Mouse (Mus musculus) lung, embryonic 16.5 days (tissue): Measurements from ENCODE around the gene Slco1c1. TPM values are rescaled to one million over a fixed set of nuclear protein-coding genes. Genes with fewer than 3 reads are reported as not detected.

Experiments
- ATAC-seq: fragments of 200-750 bp; cut with Nextera tagmentation; 2 replicates; pipeline ENCODE4 v1.8.0; 2017; ENCODE audit warnings: low read depth, mild to moderate bottlenecking, moderate library complexity
- H3K27ac ChIP-seq: fragments of 300-500 bp; sonication (generic); 2 replicates; pipeline ENCODE4 v1.5.1; 2014; ENCODE audit warnings: mild to moderate bottlenecking, control low read depth, low read length
- H3K27me3 ChIP-seq: fragments of 300-500 bp; sonication (generic); 2 replicates; pipeline ENCODE4 v1.6.1; 2014; ENCODE audit warnings: low read depth, low read length, mixed read lengths; ENCODE audit not compliant: control insufficient read depth, insufficient read depth
- H3K36me3 ChIP-seq: fragments of 300-500 bp; sonication (generic); 2 replicates; pipeline ENCODE4 v1.6.1; 2014; ENCODE audit warnings: low read length; ENCODE audit not compliant: control insufficient read depth, insufficient read depth
- H3K4me1 ChIP-seq: fragments of 300-500 bp; sonication (generic); replicated peaks from 2 replicates; pipeline ENCODE4 v1.6.1; 2014; ENCODE audit warnings: low read length, mixed read lengths; ENCODE audit not compliant: control insufficient read depth, insufficient read depth
- H3K4me2 ChIP-seq: fragments of 300-500 bp; sonication (generic); 2 replicates; pipeline ENCODE4 v1.6.1; 2014; ENCODE audit warnings: low read depth, low read length, control low read depth
- H3K4me3 ChIP-seq: fragments of 300-500 bp; sonication (generic); 2 replicates; pipeline ENCODE4 v1.5.1; 2014; ENCODE audit warnings: mild to moderate bottlenecking, low read length, control low read depth
- H3K9ac ChIP-seq: fragments of 300-500 bp; sonication (generic); 2 replicates; pipeline ENCODE4 v1.6.1; 2014; ENCODE audit warnings: low read length, control low read depth
- H3K9me3 ChIP-seq: fragments of 300-500 bp; sonication (generic); 2 replicates; pipeline ENCODE4 v1.6.1; 2016; ENCODE audit warnings: low read length; ENCODE audit not compliant: control insufficient read depth
- WGBS: fragments of 180-500 bp; shearing (Covaris S2); extraction: QIAGEN DNeasy Blood & Tissue Kit; methylation state at CpG from one replicate; pipeline ENCODE4 v1.1.7; 2014; 5-methylcytosine and 5-hydroxymethylcytosine counted together
- polyA plus RNA-seq: library from polyadenylated mRNA; unstranded; fragments of >200 nt; fragmentation: Nextera tagmentation; extraction: Ambion mirVana; gene quantifications from 2 replicates; pipeline ENCODE4 v1.2.1, GENCODE M21; 2015

Gene Slco1c1
- polyA plus RNA-seq, result 0.08 and 0.25 TPM in 2 replicates

GRCm38 (mm10) chr6:141523747-141524640 lies at the start of gene Slco1c1:
Slco1c1 (plus strand) TSS chr6:141524368.
- Histone ChIP-seq H3K36me3 (no peaks in the 10 kb centered on the region), H3K27me3 (no peaks in the 10 kb centered on the region), H3K4me3 (no peak within 1 kb of the TSS), H3K4me2 (no peak within 1 kb of the TSS), H3K4me1 (no peaks in the 10 kb centered on the region), H3K9me3 (no peaks in the 10 kb centered on the region), H3K9ac (no peak within 1 kb of the TSS), H3K27ac (no peak within 1 kb of the TSS)
- WGBS, result 34% methylated on average over 2 of the region's 2 CpGs
- no peak for ATAC-seq

- no peak for ATAC-seq
- H3K27me3 ChIP-seq, result no peaks in the 10 kb centered on the region
- no peaks in the 10 kb centered on the region for H3K36me3 ChIP-seq
- H3K4me1 ChIP-seq, result no peaks in the 10 kb centered on the region
- no peak overlapping the region for H3K4me2 ChIP-seq
- H3K9ac ChIP-seq, result no peak overlapping the region
- H3K9me3 ChIP-seq, result peaks cover 3% of the 10 kb centered on the region; the same call in 1 of the 2 replicates
- H3K4me3 ChIP-seq, result no peak overlapping the region
- no peak overlapping the region for H3K27ac ChIP-seq
- WGBS, result 35% methylated on average over 3 of the region's 3 CpGs
Measured at GRCm38 (mm10) chr6:141474696-141475095, 49.5 kb upstream of the Slco1c1 start.

- WGBS, result 43% methylated on average over 10 of the region's 10 CpGs
- H3K27me3 ChIP-seq, result no peaks in the 10 kb centered on the region
- peaks cover 3% of the 10 kb centered on the region; the same call in 1 of the 2 replicates for H3K36me3 ChIP-seq
- H3K4me3 ChIP-seq, result no peak overlapping the region
- H3K4me2 ChIP-seq, result no peak overlapping the region
- peak; percentile 82 for ATAC-seq
- peaks cover 8% of the 10 kb centered on the region; the same call in 1 of the 2 replicates for H3K4me1 ChIP-seq
- H3K27ac ChIP-seq, result no peak overlapping the region; the same call in 1 of the 2 replicates
- no peaks in the 10 kb centered on the region for H3K9me3 ChIP-seq
- H3K9ac ChIP-seq, result no peak overlapping the region
Measured at GRCm38 (mm10) chr6:141485302-141486021, 38.7 kb upstream of the Slco1c1 start.

GRCm38 (mm10) chr6:141487266-141487665 lies 36.9 kb upstream of the Slco1c1 start:
- Histone ChIP-seq H3K9ac (no peak overlapping the region), H3K4me3 (no peak overlapping the region), H3K27me3 (no peaks in the 10 kb centered on the region), H3K27ac (no peak overlapping the region), H3K36me3 (peaks cover 3% of the 10 kb centered on the region; the same call in 1 of the 2 replicates), H3K4me2 (no peak overlapping the region), H3K9me3 (no peaks in the 10 kb centered on the region), H3K4me1 (peaks cover 8% of the 10 kb centered on the region; the same call in 1 of the 2 replicates)
- WGBS, result 67% methylated on average over 7 of the region's 7 CpGs
- peak; percentile 64; the same call in 1 of the 2 replicates for ATAC-seq

DNA sequence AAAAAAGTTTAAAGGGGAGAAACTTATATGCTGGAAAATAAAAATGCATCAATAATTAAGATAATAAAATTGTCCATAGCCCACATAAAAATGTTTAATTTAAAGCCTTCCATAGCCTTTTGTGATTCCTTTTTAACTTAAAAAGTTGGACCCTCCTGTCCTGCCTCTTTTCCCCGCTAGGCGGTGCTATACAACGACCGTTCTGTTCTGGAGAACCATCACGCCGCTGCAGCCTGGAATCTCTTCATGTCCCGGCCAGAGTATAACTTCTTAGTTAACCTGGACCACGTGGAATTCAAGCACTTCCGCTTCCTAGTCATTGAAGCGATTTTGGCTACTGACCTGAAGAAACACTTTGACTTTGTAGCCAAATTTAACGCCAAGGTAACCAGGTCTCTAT lies 35.5 kb upstream of the Slco1c1 start:
- Histone ChIP-seq H3K9ac (no peak overlapping the region), H3K27me3 (no peaks in the 10 kb centered on the region), H3K4me3 (no peak overlapping the region), H3K4me2 (no peak overlapping the region), H3K4me1 (peaks cover 8% of the 10 kb centered on the region; the same call in 1 of the 2 replicates), H3K27ac (no peak overlapping the region), H3K9me3 (no peaks in the 10 kb centered on the region), H3K36me3 (peaks cover 3% of the 10 kb centered on the region; the same call in 1 of the 2 replicates)
- ATAC-seq, result no peak
- 17% methylated on average over 11 of the region's 11 CpGs for WGBS

DNA sequence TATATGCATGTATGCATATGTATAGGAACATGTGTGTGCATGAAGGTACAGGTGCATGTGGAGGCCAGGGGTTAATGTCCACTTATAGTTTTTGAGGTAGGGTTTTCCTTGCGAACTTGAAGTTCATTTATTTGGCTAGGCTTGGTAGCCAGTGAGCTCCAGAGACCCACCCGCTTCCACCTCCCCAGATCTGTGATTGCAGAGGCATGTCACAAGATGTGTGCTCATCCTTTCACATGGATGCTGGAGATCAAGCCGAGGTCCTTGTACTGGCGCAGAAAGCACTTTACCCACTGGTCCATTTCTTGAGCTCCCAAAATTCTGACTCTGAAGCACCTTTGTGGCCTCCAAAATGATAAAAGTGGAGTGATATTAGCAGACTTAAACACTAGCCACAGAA lies 29.3 kb upstream of the Slco1c1 start:
- ATAC-seq, result no peak
- peaks cover 3% of the 10 kb centered on the region; the same call in 1 of the 2 replicates for H3K36me3 ChIP-seq
- WGBS, result 82% methylated on average over 4 of the region's 4 CpGs

GRCm38 (mm10) chr6:141495634-141496418 lies 28.3 kb upstream of the Slco1c1 start:
- ATAC-seq, result no peak
- 28% methylated on average over 13 of the region's 13 CpGs for WGBS
- no peaks in the 10 kb centered on the region for H3K9me3 ChIP-seq
- H3K4me2 ChIP-seq, result no peak overlapping the region
- no peaks in the 10 kb centered on the region for H3K4me1 ChIP-seq
- no peak overlapping the region for H3K27ac ChIP-seq
- H3K27me3 ChIP-seq, result no peaks in the 10 kb centered on the region
- no peak overlapping the region for H3K4me3 ChIP-seq
- no peaks in the 10 kb centered on the region for H3K36me3 ChIP-seq
- H3K9ac ChIP-seq, result no peak overlapping the region

More for the DNA sequence above, 29.3 kb upstream of the Slco1c1 start:
- H3K4me3 ChIP-seq, result no peak overlapping the region
- no peak overlapping the region for H3K9ac ChIP-seq
- no peak overlapping the region for H3K27ac ChIP-seq
- H3K27me3 ChIP-seq, result no peaks in the 10 kb centered on the region
- no peaks in the 10 kb centered on the region for H3K9me3 ChIP-seq
- no peak overlapping the region for H3K4me2 ChIP-seq
- H3K4me1 ChIP-seq, result no peaks in the 10 kb centered on the region

- no peak overlapping the region for H3K27ac ChIP-seq
- no peak overlapping the region for H3K4me2 ChIP-seq
- H3K4me1 ChIP-seq, result no peaks in the 10 kb centered on the region
- H3K36me3 ChIP-seq, result no peaks in the 10 kb centered on the region
- ATAC-seq, result no peak
- no peak overlapping the region for H3K4me3 ChIP-seq
- H3K9ac ChIP-seq, result no peak overlapping the region
- H3K27me3 ChIP-seq, result no peaks in the 10 kb centered on the region
- H3K9me3 ChIP-seq, result no peaks in the 10 kb centered on the region
Measured at GRCm38 (mm10) chr6:141499511-141499910, 24.7 kb upstream of the Slco1c1 start.
